Mouse (Mus musculus): ENCODE data around the gene Cyp4a32.

Cyp4a32 gene

GRCm38 (mm10) chr4:115657104-115657866 lies 56.5 kb downstream of the Cyp4a32 start:
- DNase-seq (ENCODE audit: low spot score in 2 of 2), result peak in 1 of 2 experiments; percentile 33

GRCm38 (mm10) chr4:115657867-115658249 lies 57.1 kb downstream of the Cyp4a32 start:
- DNase-seq (ENCODE audit: low spot score in 2 of 2), result no peak

GRCm38 (mm10) chr4:115659190-115659589 lies 58.4 kb downstream of the Cyp4a32 start:
- no peak for DNase-seq (ENCODE audit: low spot score in 2 of 2)
